8 mouse cellular contexts compared by ENCODE assay signal in the genomic region with DNA sequence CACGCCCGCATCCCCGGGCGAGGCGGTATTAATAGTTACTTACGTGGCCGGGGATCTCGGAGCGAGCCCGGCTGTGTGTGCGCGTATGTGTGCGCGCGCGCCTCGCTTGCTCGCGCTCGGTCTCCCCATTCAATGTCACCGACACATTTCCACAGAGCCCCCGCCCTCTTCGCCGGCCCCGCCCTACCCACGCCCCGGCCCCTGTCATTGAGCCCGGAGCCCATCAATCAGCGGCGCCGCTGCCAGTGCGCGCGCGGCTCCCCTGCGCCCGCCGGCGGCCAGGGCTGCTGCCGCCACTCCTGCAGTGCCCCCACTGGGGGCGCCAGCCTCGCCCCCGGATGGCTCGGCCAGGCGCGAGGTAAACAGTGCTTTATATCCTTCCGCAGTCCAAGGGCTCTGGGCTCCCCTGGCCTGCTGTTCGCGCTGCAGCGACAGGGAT. TPM values are rescaled to one million over a fixed set of nuclear protein-coding genes. Genes with fewer than 3 reads are reported as not detected.
A peak's percentile ranks its signal among the peaks of the same experiment; 100 is the strongest.
DNase-seq lines count a peak whose midpoint lies in the region; ATAC-seq and TF ChIP-seq lines count a peak whose summit lies in the region.

Trib2 (minus strand) TSS at position 183 of the 439 bp plus-strand sequence.

- TF ChIP-seq CTCF in bone marrow macrophage, adult 2 months (IDR thresholded peaks at IDR 0.05; ENCODE audit: low read depth, low read length): 0 out of 2 replicates have a peak, but pooled peaks have one; percentile 7
- 0 out of 2 replicates have a peak, but pooled peaks have one; percentile 7 for TF ChIP-seq CTCF in embryonic fibroblast, embryonic 13.5 days (IDR thresholded peaks at IDR 0.05; ENCODE audit: borderline replicate concordance, insufficient read depth, low read length)
- TF ChIP-seq CTCF in liver, adult 2 months (IDR thresholded peaks at IDR 0.05; ENCODE audit: low read depth, low read length): peak; percentile 43

- peak within 1 kb of the TSS; percentile 66 for H3K4me2 ChIP-seq in kidney, embryonic 14.5 days (replicated peaks; ENCODE audit: low read depth, low read length)
- peak within 1 kb of the TSS; percentile 89 for H3K4me2 ChIP-seq in myocyte (ENCODE audit: low read depth)

- H3K36me3 ChIP-seq in heart, embryonic 10.5 days: no peaks in the 10 kb centered on the region
- no peaks in the 10 kb centered on the region for H3K36me3 ChIP-seq in kidney, embryonic 14.5 days (ENCODE audit: control insufficient read depth, insufficient read depth, low read length)
- H3K36me3 ChIP-seq in liver, adult 2 months (ENCODE audit: control insufficient read depth, insufficient read depth, low read length): no peaks in the 10 kb centered on the region
- H3K36me3 ChIP-seq in myocyte (ENCODE audit: control insufficient read depth, insufficient read depth): no peaks in the 10 kb centered on the region

- no peaks in the 10 kb centered on the region for H3K9me3 ChIP-seq in heart, embryonic 10.5 days
- no peaks in the 10 kb centered on the region for H3K9me3 ChIP-seq in kidney, embryonic 14.5 days (ENCODE audit: control insufficient read depth, low read length)

- peak within 1 kb of the TSS; percentile 56 for H3K4me3 ChIP-seq in bone marrow macrophage, adult 2 months (ENCODE audit: insufficient read depth, low read length)
- peak within 1 kb of the TSS; percentile 89 for H3K4me3 ChIP-seq in embryonic fibroblast, embryonic 13.5 days (ENCODE audit: insufficient read depth, low read length)
- peak within 1 kb of the TSS; percentile 90 for H3K4me3 ChIP-seq in heart, embryonic 10.5 days
- peak within 1 kb of the TSS; percentile 83 for H3K4me3 ChIP-seq in kidney, embryonic 14.5 days (ENCODE audit: low read length)
- H3K4me3 ChIP-seq in liver, adult 2 months (ENCODE audit: insufficient read depth, low read depth, low read length): peak within 1 kb of the TSS; percentile 93
- H3K4me3 ChIP-seq in myocyte: peak within 1 kb of the TSS; percentile 81

- H3ac ChIP-seq in myocyte (ENCODE audit: control insufficient read depth, insufficient read length): peak within 1 kb of the TSS; percentile 61

- WGBS in heart, embryonic 10.5 days: under 1% methylated on average over 44 of the region's 50 CpGs
- under 1% methylated on average over 50 of the region's 50 CpGs for WGBS in kidney, embryonic 14.5 days
- WGBS in liver, adult 2 months: under 1% methylated on average over 49 of the region's 50 CpGs

- no peaks in the 10 kb centered on the region for H3K27me3 ChIP-seq in heart, embryonic 10.5 days (ENCODE audit: insufficient read depth, poor library complexity, severe bottlenecking)
- no peaks in the 10 kb centered on the region for H3K27me3 ChIP-seq in kidney, embryonic 14.5 days (ENCODE audit: control insufficient read depth, insufficient read depth, low read length)
- no peaks in the 10 kb centered on the region for H3K27me3 ChIP-seq in liver, adult 2 months (ENCODE audit: control insufficient read depth, insufficient read depth, low read length)
- H3K27me3 ChIP-seq in myocyte (ENCODE audit: control insufficient read depth, insufficient read depth, insufficient read length): no peaks in the 10 kb centered on the region

- peak within 1 kb of the TSS; percentile 96 for H3K9ac ChIP-seq in kidney, embryonic 14.5 days (ENCODE audit: low read depth, low read length)
- peak within 1 kb of the TSS; percentile 79 for H3K9ac ChIP-seq in liver, adult 2 months (ENCODE audit: low read depth, low read length)

- peak; percentile 90 for ATAC-seq in kidney, embryonic 14.5 days (ENCODE audit: low FRiP score, low TSS enrichment)

- no peak within 1 kb of the TSS for H3K27ac ChIP-seq in bone marrow macrophage, adult 2 months (ENCODE audit: insufficient read depth, low read depth, low read length)
- H3K27ac ChIP-seq in embryonic fibroblast, embryonic 13.5 days (ENCODE audit: insufficient read depth, low read length): peak within 1 kb of the TSS; percentile 89
- H3K27ac ChIP-seq in heart, embryonic 10.5 days: peak within 1 kb of the TSS; percentile 95
- H3K27ac ChIP-seq in kidney, embryonic 14.5 days (ENCODE audit: low read depth, low read length): peak within 1 kb of the TSS; percentile 93
- H3K27ac ChIP-seq in liver, adult 2 months (replicated peaks; ENCODE audit: insufficient read depth, low read depth, low read length): peak within 1 kb of the TSS; percentile 64

- no peak for TF ChIP-seq POLR2A in bone marrow macrophage, adult 2 months (IDR thresholded peaks at IDR 0.05; ENCODE audit: borderline replicate concordance, low read depth, low read length)
- peak; percentile 65 for TF ChIP-seq POLR2A in embryonic fibroblast, embryonic 13.5 days (IDR thresholded peaks at IDR 0.05; ENCODE audit: low read depth, low read length)
- 0 out of 2 replicates have a peak, but pooled peaks have one; percentile 22 for TF ChIP-seq POLR2A in liver, adult 2 months (IDR thresholded peaks at IDR 0.05; ENCODE audit: extremely low read depth, insufficient read depth, low read length)
- peak; percentile 22 for TF ChIP-seq POLR2A in myocyte (IDR thresholded peaks at IDR 0.05; ENCODE audit: insufficient read length, low read depth)

- DNase-seq in B cell, adult 2 months: peak; percentile 95
- peak; percentile 96 for DNase-seq in heart, embryonic 10.5 days (ENCODE audit: low spot score)
- peak; percentile 28 for DNase-seq in liver, adult 2 months (ENCODE audit: extremely low read depth, low read depth, low spot score)
- DNase-seq in spleen, postnatal 4 days (ENCODE audit: low spot score in 2 of 2): peak; percentile 87 to 92

- H3K79me2 ChIP-seq in liver, adult 2 months (ENCODE audit: control insufficient read depth, insufficient read depth, low read length): no peaks in the 10 kb centered on the region
- H3K79me2 ChIP-seq in myocyte (ENCODE audit: control insufficient read depth, insufficient read depth): peaks cover 4% of the 10 kb centered on the region

- H3K4me1 ChIP-seq in bone marrow macrophage, adult 2 months (ENCODE audit: control insufficient read depth, insufficient read depth, low read length): peaks cover under 1% of the 10 kb centered on the region; the same call in 1 of the 2 replicates
- peaks cover 3% of the 10 kb centered on the region for H3K4me1 ChIP-seq in embryonic fibroblast, embryonic 13.5 days (ENCODE audit: control insufficient read depth, insufficient read depth, low read length)
- peaks cover 24% of the 10 kb centered on the region for H3K4me1 ChIP-seq in heart, embryonic 10.5 days
- H3K4me1 ChIP-seq in kidney, embryonic 14.5 days (ENCODE audit: control insufficient read depth, insufficient read depth, low read length): 0 out of 2 replicates have a peak, but pooled peaks cover 3% of the 10 kb centered on the region
- H3K4me1 ChIP-seq in liver, adult 2 months (ENCODE audit: control insufficient read depth, insufficient read depth, low read length): peaks cover 7% of the 10 kb centered on the region; the same call in 1 of the 2 replicates

TF ChIP-seq in myocyte, 11 proteins besides CTCF, POLR2A, EP300 and RAD21:
- TF ChIP-seq E2F4 (IDR thresholded peaks at IDR 0.05; ENCODE audit: insufficient read depth) (no peak), POLR2AphosphoS2 (IDR thresholded peaks at IDR 0.05; ENCODE audit: insufficient read length, low read depth) (no peak), CEBPB (IDR thresholded peaks at IDR 0.05; ENCODE audit: insufficient read depth, poor library complexity, severe bottlenecking) (no peak), TCF12 (IDR thresholded peaks at IDR 0.05; ENCODE audit: insufficient read depth, poor library complexity, severe bottlenecking) (no peak), USF1 (IDR thresholded peaks at IDR 0.05; ENCODE audit: low read depth) (no peak), MYOG (IDR thresholded peaks at IDR 0.05; ENCODE audit: control insufficient read depth in 1 of 3, insufficient read depth in 1 of 3, insufficient read length in 2 of 3, low read depth in 2 of 3) (peak in 1 of 3 experiments; percentile 12), SRF (IDR thresholded peaks at IDR 0.05; ENCODE audit: control insufficient read depth, insufficient read length, low read depth) (no peak), MAX (IDR thresholded peaks at IDR 0.05; ENCODE audit: low read depth) (no peak)
TF ChIP-seq in myocyte: peak in this region for 1.

RNA-seq across cellular contexts. Expression of gene Trib2, which starts in this region (rescaled TPM):
- polyA plus RNA-seq in bone marrow macrophage, adult 2 months (2012; ENCODE audit: insufficient read depth, insufficient read length, missing spikeins): 0.54 TPM in 1 of 2 replicates, not detected in the other
- polyA plus RNA-seq in embryonic fibroblast, embryonic 13.5 days (2011; ENCODE audit: insufficient read length, low read depth, missing spikeins): 30.2 and 34.0 TPM in 2 replicates
- 30.8 and 61.0 TPM in 2 replicates for polyA plus RNA-seq in heart, embryonic 10.5 days (2016; fragmentation: Nextera tagmentation; extraction: Ambion mirVana)
- 28.7 and 58.7 TPM in 2 replicates for polyA plus RNA-seq in kidney, embryonic 14.5 days (2014; fragmentation: Nextera tagmentation; extraction: Ambion mirVana)
- 2.2 and 2.3 TPM in 2 replicates for total RNA-seq in liver, adult 2 months (2014; rRNA removed)
- polyA plus RNA-seq in liver, adult 2 months (2012; rRNA removed): 0.81 and 1.0 TPM in 2 replicates
- polyA plus RNA-seq in myocyte (2012; fragmentation: generic; extraction: Trizol): 0.96 TPM

Comparison
In these comparisons a context has a peak if more than half of its experiments do, and no peak if none do; other contexts are left out.
1. RNA of gene Trib2 (polyA plus RNA-seq): 28.7 to 58.7 TPM in kidney, embryonic 14.5 days, 30.8 to 61.0 TPM in heart, embryonic 10.5 days and 30.2 to 34.0 TPM in embryonic fibroblast, embryonic 13.5 days; 0.96 TPM in myocyte (single experiment), 0.81 to 1.0 TPM in liver, adult 2 months and 0.54 TPM in bone marrow macrophage, adult 2 months; every median in the first group is over 10 times any median in the second.
2. DNase-seq: peak in every context shown above with its lines; median percentile 96 in heart, embryonic 10.5 days; 95 in B cell, adult 2 months; 90 in spleen, postnatal 4 days; 28 in liver, adult 2 months.
3. Peak in every context shown above with its lines, with median percentiles within 50 percentile points of each other: H3K4me3 ChIP-seq and CTCF ChIP-seq.